Comparison of ENCODE assay signal across 26 mouse cellular contexts in the genomic region with DNA sequence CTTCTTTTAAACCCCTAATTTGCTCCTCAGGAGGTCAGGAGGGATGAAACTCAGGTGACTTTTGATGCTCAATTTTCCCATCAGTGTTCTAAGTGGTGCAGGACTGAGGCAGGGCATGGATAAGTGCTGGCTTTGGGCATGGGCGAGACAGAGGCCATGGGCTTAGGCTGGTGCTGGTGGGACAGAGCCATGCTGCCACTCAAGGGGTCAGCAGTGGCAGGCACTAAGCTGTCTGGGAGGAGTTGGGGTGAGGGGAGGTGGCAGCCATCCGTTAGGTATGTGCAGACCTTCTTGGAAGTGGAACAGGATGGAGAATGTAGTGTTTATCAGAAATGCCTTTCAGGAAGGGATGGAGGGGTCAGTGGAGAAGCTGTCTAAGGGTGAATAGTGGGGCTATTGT.
"Had no signal": no experiment of that assay in that cellular context is flagged by ENCODE, and none has a peak within 500 bp of the region (broad histone marks: within the 10 kb centered on the region; RNA-seq: fewer than 3 reads in every experiment).

No protein-coding gene starts in this region.

- H3K9me3 ChIP-seq: heart, embryonic 15.5 days; hindbrain, embryonic 10.5 days; intestine, embryonic 15.5 days; limb, embryonic 10.5 days had no signal

- H3K4me3 ChIP-seq: gastrocnemius, adult 2 months; heart, adult 2 months; heart, embryonic 13.5 days; heart, embryonic 15.5 days; hindbrain, embryonic 10.5 days; hindbrain, embryonic 12.5 days; intestine, embryonic 15.5 days; left cerebral cortex, adult 2 months; limb, embryonic 10.5 days; limb, embryonic 12.5 days had no signal

- H3K36me3 ChIP-seq: heart, embryonic 13.5 days; heart, embryonic 15.5 days; hindbrain, embryonic 10.5 days; hindbrain, embryonic 12.5 days; intestine, embryonic 15.5 days; limb, embryonic 10.5 days; limb, embryonic 12.5 days had no signal

- H3K4me2 ChIP-seq: heart, embryonic 13.5 days; heart, embryonic 15.5 days; hindbrain, embryonic 12.5 days; hindbrain, embryonic 14.5 days; intestine, embryonic 15.5 days; limb, embryonic 12.5 days; liver, embryonic 11.5 days had no signal

- H3K27me3 ChIP-seq: heart, embryonic 13.5 days; heart, embryonic 15.5 days; hindbrain, embryonic 12.5 days; intestine, embryonic 15.5 days; limb, embryonic 12.5 days had no signal

- H3K9ac ChIP-seq: heart, embryonic 13.5 days; heart, embryonic 15.5 days; hindbrain, embryonic 12.5 days; hindbrain, embryonic 14.5 days; intestine, embryonic 15.5 days; limb, embryonic 12.5 days had no signal

- H3K27ac ChIP-seq: gastrocnemius, adult 2 months; heart, adult 2 months; heart, embryonic 13.5 days; heart, embryonic 15.5 days; hindbrain, embryonic 10.5 days; hindbrain, embryonic 12.5 days; hindbrain, embryonic 14.5 days; intestine, embryonic 15.5 days; left cerebral cortex, adult 2 months; limb, embryonic 10.5 days; limb, embryonic 12.5 days had no signal

- ATAC-seq: hindbrain, embryonic 16.5 days; inflammation-experienced regulatory T-cells, adult 6 months; intestine, embryonic 15.5 days; intestine, postnatal 0 days had no signal

- DNase-seq: gastrocnemius, adult 2 months; gastrocnemius, postnatal 10 days; gastrocnemius, postnatal 25 days; heart, adult 2 months; heart, postnatal 14 days; heart, postnatal 36 days; kidney, adult 18-20 months; kidney, adult 8-10 months; kidney, postnatal 10 days; kidney, postnatal 25 days; kidney, postnatal 4 days; layer of hippocampus, adult 9-11 months; liver had no signal

- H3K4me1 ChIP-seq: hindbrain, embryonic 10.5 days; hindbrain, embryonic 12.5 days; intestine, embryonic 15.5 days; limb, embryonic 12.5 days had no signal
